Mouse (Mus musculus): ENCODE measurements at regions not wholly inside any gene's neighbourhood (a gene's known extent, or its start where the extent isn't known, plus 50 kb on each side); places are given as distances from the start of the nearest gene placed in this dataset.

- TF ChIP-seq CTCF (IDR thresholded peaks at IDR 0.05; ENCODE audit: extremely low read depth, insufficient read depth, low read length) (no peak), POLR2A (IDR thresholded peaks at IDR 0.05; ENCODE audit: extremely low read depth, insufficient read depth, low read length) (no peak)
These were observed 125.0 kb upstream of the Mycn start for GRCm38 (mm10) chr12:13066604-13067181.
